Mouse (Mus musculus): ENCODE data around the gene Ppp1r13l.

Ppp1r13l gene

GRCm38 (mm10) chr7:19369823-19370425 is 10.4 kb downstream of the Ppp1r13l start:
- peak; percentile 73 for DNase-seq

- no peak for DNase-seq
Observed at GRCm38 (mm10) chr7:19373367-19373766, 13.8 kb downstream of the Ppp1r13l start.

- no peak for DNase-seq
Observed at GRCm38 (mm10) chr7:19375368-19375767, 15.8 kb downstream of the Ppp1r13l start.

- DNase-seq, result no peak
Observed at GRCm38 (mm10) chr7:19376019-19376418, 16.5 kb downstream of the Ppp1r13l start.

GRCm38 (mm10) chr7:19378049-19378448 is 18.5 kb downstream of the Ppp1r13l start:
- no peak for DNase-seq

GRCm38 (mm10) chr7:19381377-19382165 is 22.0 kb downstream of the Ppp1r13l start, which contains the start of gene Ercc2:
TSS of gene Ercc2 (plus strand) at chr7:19382010.
- peak; percentile 96 for DNase-seq

GRCm38 (mm10) chr7:19382166-19382541 is 22.6 kb downstream of the Ppp1r13l start:
- DNase-seq, result no peak

- DNase-seq, result no peak
Observed at GRCm38 (mm10) chr7:19383708-19384107, 24.2 kb downstream of the Ppp1r13l start.

- DNase-seq, result no peak
Observed at GRCm38 (mm10) chr7:19388699-19389413, 29.3 kb downstream of the Ppp1r13l start.

GRCm38 (mm10) chr7:19394484-19394883 is 34.9 kb downstream of the Ppp1r13l start:
- DNase-seq, result no peak

- no peak for DNase-seq
Observed at GRCm38 (mm10) chr7:19399496-19400280, 40.1 kb downstream of the Ppp1r13l start.

- no peak for DNase-seq
Observed at GRCm38 (mm10) chr7:19400946-19401345, 41.4 kb downstream of the Ppp1r13l start.

- DNase-seq, result no peak
Observed at GRCm38 (mm10) chr7:19402535-19403112, 43.1 kb downstream of the Ppp1r13l start.

GRCm38 (mm10) chr7:19403731-19404296 is 44.3 kb downstream of the Ppp1r13l start, which contains the start of gene Klc3:
TSS of gene Klc3 (minus strand) at chr7:19404104.
- DNase-seq, result no peak

- no peak for DNase-seq
Observed at GRCm38 (mm10) chr7:19404476-19404875, 44.9 kb downstream of the Ppp1r13l start, which contains the start of gene Ckm. TSS of gene Ckm (plus strand) at chr7:19404776.

- peak; percentile 74 for DNase-seq
Observed at GRCm38 (mm10) chr7:19405417-19405816, 45.9 kb downstream of the Ppp1r13l start.

- no peak for DNase-seq
Observed at GRCm38 (mm10) chr7:19409753-19410152, 50.2 kb downstream of the Ppp1r13l start.

- no peak for DNase-seq
Observed at GRCm38 (mm10) chr7:19410766-19411344, 51.3 kb downstream of the Ppp1r13l start.

- no peak for DNase-seq
Observed at GRCm38 (mm10) chr7:19411783-19412182, 52.2 kb downstream of the Ppp1r13l start.

GRCm38 (mm10) chr7:19413525-19413924 is 54.0 kb downstream of the Ppp1r13l start:
- no peak for DNase-seq

- no peak for DNase-seq
Observed at GRCm38 (mm10) chr7:19416590-19416989, 57.0 kb downstream of the Ppp1r13l start.

GRCm38 (mm10) chr7:19420121-19420520 is 60.6 kb downstream of the Ppp1r13l start:
- no peak for DNase-seq
